Mouse (Mus musculus) ovary, postnatal 14 days (tissue): ENCODE measurements around the gene Bcl11a.
"Not testable (repeated sequence)": the region's sequence is repeated elsewhere in the genome, so short reads cannot be mapped to it uniquely, and the experiment has no call there.

ENCODE experiments used
- DNase-seq: peaks from one replicate; pipeline ENCODE4 v3.0.0; 2022; ENCODE audit warnings: low spot score

The Bcl11a gene

DNA sequence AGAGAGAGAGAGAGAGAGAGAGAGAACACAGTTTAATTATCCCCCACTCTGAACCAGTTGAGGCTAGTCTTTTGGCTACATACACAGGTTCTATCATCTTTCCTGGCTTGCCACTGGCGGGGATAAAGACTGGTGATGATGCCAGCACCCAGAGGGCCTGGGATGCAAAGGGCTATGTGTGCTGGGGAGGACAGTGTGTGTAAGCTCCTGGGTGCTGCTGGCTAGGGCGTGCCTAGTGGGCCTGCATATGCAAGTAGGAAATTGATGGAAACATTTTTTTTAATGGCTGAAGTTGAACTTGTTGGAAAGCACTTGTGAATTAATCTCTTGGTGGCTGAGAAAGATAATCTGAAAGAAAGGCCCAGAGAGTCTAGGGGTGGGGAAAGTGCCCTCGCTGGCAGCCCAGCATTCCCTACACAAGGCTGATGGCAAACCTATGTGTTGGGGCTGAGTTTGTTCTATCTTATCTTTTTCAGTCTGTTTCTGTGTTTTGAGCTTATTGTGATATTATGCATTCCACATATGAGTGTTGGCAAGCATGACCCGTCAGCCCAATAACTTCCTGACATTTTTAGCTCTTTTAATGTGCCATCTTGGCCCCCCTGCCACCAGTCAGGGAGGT lies 22.7 kb downstream of the Bcl11a start:
- DNase-seq: no peak

DNA sequence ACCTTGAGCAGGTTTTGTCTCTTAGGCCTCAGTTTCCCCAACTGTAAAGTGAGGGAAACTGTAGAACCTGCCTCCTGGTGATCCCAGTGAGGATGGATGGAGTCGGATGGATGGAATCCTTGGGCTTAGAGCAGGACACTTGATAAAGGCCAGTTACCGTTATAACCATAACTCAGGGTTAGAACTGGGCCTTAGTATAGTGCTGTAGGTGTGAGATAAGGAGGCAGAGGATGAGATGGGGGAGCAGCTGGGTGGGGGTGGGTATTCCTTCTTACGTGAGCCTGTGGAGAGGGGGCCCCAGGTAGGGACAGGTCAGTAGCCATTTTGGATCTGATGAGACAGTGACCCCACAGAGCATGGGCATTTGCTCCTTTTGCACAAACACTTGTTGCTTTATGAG lies 23.8 kb downstream of the Bcl11a start:
- no peak for DNase-seq

DNA sequence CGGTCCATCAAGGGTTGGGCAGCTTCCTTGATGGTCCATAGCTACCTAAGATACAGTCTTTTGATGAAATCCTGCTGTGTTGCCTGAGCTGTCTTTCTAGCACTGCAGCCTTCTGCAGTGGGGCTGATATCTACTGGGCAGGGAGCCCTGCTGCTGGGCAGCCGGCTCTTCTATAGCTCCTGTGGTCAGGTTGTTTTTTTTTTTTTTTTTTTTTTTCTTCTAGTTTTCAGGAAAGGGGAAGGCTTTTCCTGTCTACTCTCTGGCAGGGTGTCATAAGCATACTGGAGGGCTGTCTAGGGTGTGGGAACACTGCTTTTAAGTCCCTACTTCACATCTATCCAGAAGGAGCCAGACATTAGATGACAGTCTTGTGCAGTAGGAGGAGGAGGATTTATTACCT lies 24.5 kb downstream of the Bcl11a start:
- DNase-seq: no peak

DNA sequence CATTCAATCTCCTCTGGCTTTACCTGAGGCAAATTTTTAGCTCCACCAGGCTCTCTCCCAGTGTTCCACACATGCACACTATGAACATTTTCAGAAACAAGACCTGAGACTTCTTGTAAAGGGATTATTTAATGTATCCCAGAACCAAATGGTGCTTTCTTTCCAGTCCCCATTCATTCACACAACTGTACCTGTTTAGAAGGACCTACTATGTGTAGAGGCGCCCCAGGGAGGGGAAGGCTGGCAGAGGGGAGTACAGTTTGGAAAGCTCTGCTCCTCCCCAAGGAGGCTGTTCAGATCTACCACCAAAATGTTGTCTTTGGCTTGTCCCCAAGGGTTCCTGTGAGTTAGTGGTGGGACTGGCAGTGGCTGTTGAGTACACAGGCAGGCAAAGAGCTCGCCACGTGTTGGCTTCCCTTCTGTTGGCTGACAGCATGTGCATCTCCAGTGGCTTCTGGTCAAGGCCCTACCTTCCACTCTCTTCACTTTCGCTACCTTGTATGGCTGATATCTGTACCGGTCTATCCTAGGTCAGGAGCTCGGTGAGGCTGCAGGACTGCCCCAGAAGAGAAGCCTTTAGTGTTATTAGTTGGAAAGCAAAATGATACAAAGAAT lies 25.4 kb downstream of the Bcl11a start:
- DNase-seq: no peak

DNA sequence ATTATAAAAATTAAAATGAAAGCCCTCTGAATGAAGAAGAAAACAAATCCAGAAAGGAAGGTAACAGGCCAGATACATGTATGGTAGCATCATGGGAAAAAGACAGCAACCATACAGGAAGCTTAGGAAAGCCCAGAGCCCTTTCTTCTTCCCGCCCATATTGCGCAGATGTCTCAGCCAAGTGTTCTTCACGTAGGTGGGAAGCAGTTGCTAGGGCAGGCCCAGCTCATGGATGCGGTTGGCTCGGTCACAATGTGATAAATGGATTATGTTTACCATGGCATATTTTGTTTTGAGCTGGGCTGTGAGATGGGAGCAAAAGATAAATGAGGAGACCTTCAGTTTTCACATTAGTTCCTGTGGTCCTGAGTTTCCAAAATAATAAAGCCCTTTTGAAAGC lies 29.6 kb downstream of the Bcl11a start:
- DNase-seq: no peak

DNA sequence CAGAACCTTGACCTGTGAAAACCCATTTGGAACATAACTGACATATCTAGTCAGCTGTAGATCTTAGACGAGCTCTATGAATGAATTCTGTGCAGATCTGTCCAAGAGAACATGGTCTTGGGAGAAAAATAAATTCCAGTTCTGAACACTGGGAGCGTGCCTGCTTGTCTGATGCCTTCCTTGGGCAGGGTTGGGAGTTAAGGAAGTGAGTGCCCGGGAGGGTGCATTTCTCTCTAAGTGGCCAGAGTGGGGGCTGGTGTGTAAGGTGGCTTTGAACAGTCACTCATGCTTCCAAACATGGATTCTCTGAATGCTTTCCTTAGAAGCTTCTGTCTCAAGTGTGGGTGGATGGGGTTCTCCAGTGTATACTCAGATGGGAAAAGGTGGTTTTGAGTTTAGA lies 31.1 kb downstream of the Bcl11a start:
- DNase-seq: no peak

DNA sequence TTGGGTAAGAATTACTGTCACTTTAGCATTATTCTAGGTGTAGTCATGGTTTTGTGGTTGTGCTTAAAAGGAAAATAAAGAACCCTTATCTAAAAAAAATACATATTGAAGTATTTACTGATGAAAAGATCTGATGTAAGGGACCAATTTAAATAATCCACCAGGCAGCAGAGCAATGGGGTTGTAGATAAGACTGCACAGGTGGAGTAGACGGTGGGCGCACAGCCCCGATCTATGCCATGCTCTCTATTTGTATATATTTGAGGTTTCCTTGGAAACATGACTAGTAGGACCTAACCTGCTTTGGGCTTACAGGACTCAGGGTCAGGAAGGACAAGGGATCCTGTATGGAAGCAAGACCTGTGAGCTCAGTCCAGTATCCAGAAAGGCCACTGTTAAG lies 31.5 kb downstream of the Bcl11a start:
- no peak for DNase-seq

DNA sequence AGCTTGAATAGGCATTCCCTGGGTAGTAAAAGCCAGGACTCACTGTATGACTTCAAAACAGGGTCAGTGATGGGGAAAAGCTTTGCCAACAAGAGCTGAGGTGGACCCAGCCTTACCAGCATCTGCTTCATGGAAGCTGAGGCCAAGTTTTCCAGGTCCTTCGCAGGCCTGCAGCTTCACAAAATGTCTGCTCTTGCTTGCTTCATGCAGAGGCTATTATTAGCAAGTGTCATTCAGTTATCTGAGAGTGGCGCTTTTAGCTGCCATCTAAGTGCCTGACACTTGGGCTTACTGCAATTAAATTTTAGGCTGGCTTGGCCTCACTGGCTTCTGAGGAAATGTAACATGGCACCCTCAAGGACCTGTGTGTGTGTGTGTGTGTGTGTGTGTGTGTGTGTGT lies 32.3 kb downstream of the Bcl11a start:
- DNase-seq: no peak

DNA sequence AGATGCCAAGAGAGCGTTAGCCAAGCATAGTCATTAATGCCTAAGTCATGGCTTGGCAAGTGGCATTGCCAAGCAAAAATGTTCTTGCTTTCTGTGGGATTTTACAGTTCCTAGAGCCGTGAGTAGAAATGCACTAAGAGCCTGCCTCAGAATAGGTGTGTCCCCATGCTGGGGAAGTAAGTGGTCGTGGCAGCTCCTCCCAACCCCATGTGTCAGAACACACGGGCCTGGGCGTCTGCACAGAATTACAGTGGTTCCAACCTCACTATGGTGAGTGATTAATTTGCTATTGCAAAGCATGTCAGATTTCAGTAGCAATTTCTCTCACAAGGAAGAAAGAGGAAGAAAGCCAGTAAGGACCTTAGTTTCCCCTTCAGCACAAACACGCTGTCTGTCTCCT lies 33.9 kb downstream of the Bcl11a start:
- no peak for DNase-seq

DNA sequence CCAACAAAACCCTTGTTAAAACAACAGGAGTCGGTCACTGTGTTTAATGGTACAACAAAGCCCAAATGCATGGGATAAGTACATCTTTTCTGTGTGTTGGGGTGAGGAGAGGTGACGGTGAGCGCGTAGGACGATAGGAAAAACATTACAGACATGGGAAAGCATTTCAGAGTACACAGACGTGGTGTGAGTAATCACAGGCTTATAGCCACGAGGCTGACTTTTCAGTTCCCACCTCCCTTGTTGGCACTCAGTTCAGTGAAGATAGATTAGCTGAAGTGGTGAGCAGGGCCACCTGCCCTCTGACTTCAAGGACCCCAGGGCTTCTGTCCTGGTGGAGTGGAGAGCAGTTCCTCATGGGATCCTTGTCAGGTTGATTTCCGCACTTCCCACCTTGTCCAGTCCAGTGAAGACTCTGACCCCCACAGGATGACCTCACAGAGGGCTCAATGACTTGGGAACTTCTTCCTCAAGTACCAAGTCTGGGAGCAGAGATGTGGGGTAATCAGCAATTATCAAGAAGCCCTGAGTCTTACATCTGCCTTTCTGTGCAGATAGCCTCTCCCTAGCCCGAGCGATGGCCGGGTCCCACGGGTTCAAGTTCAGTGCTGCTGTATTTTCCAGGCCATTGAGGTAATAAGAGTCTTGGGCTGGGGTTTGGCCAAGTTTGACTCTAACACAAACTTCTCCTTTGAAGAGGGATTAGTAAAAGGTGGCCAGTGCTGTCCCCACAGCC lies 37.3 kb downstream of the Bcl11a start:
- no peak for DNase-seq

DNA sequence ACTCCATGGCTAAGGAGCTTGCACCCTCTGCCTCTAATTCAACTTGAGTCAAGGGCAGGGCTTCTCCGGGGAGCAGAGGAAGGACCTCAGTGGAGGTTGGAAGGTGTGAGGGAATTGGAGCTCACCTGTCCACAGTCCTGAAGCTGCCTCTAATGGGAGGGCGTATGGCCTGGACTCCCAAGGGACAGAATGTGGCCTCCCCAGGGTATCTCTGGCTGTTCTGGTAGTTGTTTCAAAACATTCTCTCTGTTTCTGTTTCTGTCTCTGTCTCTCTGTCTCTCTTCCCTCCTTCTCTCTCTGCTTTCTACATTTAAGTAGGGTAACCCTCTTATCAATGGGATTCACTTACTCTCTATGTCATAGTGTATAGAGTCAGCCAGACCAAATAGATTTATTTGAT lies 38.2 kb downstream of the Bcl11a start:
- DNase-seq: no peak

DNA sequence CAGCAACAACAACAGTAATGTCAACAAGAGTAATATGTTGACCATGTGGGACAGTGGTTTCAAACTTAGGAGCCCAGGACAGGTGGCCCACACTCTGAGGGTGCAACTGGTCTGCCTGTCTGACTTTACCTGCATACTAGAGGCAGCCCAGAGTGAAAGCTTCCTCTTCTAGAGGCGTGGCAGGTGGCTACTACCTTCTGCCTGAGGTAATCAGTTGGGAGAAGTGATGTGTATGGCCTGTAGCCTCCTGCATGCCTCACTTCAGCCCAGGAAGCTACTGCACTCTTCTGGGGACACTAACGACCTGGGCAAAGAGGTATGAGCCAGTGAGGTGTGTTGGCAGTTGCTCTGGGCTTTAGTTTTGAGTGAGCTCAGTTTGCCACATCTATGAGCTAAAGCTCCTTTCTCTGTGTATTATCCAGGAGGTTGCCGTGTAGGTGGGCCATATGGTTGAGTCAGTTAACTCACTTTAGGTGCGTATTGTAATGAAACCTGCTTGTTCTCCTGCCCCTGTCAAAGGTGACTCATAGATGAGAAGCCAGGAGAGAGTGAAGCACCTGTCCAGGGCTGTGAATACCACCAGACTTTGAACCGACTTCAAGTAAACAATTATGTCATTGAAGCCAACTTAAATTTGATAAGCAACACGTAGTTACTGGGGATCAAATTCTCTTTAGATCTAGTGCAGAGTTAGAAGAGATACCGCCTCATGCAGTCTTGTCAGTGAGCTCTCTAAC lies 38.9 kb downstream of the Bcl11a start:
- DNase-seq: no peak

DNA sequence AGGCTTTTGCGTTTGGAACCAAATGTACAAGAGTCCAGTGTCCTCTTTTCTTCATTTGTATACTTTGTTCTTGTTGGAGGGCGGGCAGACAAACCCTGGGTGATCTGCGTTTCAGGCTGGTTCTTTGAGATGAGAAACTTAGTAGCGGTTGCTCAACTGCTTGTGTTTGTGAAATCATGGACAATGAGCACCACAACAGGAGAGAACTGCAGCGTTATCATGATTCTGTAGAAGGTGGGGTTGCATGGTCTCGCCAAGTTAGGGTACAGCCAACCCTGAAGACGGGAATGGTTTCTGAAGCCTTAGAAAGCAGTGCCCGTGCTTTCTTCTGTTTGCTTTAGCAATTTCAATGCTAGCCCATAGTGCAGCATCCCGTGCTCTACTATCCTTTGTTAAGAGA lies 43.3 kb downstream of the Bcl11a start:
- no peak for DNase-seq

DNA sequence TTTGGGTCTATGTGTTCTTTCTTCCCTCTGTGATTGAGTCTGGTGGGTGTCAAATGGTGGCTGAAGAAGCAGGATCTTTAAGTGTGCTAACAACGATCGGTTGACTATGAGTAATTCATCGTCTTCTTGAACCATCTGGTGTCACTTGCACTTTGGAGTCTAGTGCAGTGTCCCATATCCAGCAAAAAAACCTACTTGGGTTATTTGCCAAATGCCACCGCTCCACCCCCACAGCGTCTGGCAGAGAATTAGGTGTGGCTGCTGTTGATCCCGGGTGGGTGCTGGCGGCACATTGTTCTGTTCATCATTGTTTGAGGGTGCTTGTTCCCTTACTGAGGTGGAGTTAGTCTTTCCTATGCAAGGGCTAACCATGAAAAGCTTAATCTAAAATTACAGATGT lies 45.0 kb downstream of the Bcl11a start:
- DNase-seq: no peak

DNA sequence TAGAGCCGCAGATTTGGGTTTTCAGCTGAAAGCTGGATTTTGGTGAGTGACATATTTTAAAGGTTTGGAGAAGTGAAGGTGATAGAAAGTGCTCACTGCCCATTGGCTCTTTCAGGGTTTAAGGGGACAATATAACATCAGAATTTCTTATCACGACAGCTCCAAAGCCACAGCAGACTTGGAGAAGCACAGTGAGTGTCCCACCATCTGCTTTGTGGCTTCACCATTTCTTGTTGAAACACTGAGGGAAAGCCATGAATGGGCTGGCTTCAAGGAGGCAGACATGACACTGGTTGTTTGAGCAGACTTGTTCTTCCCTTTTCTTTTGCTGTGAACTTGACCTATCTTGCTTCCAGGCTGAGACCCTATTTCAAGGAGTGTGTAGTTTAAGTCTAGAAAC lies 46.1 kb downstream of the Bcl11a start:
- DNase-seq: no peak

DNA sequence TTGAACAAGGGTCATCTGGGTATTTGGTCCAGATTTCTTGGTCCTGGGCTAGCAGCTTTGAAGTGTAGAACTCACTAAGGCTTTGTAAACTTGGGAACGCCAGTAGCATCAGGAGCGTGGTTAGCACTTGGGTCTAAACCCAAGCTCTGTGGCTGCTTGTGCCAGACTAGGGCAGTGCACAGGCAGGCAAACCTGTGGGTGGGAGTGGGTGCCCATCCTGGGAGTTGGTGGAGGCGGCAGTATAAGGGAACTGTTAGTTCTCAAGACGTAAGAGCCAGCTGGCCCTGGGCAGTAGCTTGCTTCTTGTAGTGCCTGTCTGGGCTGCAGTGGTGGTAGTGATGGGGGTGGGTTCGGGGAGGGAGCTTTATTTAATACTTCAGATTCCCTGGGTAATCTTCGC lies 47.2 kb downstream of the Bcl11a start:
- no peak for DNase-seq

DNA sequence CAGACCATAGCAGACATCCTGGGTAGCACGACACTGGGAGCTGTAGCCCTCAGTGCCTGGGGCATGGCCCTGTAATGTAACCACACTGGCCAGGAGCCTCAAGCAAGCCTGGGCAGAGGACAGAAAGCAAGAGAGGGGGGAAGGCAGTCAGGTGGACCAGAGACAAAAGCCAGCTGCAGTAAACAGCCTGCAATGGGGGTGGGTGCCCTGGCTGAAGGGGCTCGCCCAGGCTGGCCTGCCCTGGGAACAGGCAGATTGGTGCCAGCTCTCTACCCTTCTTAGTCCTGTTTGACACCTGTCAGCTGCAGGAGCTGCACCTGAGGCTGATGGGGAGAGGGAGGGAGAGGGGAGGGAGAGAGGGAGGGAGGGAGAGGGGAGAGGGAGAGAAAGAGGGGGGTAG lies 50.1 kb downstream of the Bcl11a start:
- DNase-seq: no peak

DNA sequence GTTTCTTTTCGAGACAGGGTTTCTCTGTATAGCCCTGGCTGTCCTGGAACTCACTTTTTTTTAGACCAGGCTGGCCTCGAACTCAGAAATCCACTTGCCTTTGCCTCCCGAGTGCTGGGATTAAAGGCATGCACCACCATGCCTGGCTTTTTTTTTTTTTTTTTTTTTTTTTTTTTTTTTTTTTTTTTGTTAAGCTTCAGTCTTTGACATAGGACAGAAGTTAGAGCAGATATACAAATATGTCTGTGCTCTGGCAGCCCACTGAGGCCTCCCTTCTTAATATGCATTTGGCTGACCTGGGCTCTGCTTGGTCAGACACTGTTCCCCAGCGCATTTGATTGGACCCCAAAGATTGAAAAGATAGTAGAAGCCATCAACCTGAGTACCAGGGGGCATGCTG lies 51.0 kb downstream of the Bcl11a start:
- DNase-seq: not testable (repeated sequence)

DNA sequence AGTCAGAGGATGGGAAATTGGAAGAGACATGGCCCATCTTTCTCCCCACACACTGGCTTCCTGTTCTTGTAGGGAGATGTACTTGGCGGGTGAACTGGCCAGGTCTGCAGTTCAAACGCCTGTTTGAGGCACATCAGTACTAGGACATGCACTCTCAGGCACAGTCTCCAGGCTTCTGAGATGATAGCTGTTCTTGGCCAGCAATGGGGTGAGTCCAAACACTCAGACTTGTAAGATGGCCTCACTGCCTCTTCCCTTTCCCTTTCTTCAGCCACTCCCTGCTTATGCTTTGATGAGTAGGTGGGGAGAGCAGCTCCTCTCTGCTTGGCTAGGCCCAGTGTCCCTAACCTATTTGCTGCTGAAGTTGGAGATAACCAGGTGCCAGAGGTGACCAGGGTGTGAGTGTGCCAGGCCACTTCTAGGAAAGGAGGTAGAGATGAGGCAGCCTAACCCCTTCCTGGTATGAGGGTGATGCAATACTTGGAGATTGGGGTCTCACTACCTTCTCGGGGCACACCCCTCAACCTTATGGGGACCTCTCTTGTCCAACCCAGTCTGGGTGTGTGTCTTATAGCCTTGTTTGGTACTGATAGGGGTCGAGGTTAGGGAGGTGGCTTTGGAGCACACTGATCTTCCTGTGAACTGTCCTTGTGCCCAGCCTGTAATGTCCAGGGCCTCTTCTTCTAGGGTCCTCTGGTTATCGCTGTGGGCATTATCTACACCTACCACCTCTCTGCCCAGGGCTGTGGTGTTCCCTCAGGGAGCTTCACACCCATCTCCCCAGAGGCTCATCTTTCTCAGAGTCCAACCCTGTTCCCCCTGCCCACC lies 51.7 kb downstream of the Bcl11a start:
- DNase-seq: no peak

DNA sequence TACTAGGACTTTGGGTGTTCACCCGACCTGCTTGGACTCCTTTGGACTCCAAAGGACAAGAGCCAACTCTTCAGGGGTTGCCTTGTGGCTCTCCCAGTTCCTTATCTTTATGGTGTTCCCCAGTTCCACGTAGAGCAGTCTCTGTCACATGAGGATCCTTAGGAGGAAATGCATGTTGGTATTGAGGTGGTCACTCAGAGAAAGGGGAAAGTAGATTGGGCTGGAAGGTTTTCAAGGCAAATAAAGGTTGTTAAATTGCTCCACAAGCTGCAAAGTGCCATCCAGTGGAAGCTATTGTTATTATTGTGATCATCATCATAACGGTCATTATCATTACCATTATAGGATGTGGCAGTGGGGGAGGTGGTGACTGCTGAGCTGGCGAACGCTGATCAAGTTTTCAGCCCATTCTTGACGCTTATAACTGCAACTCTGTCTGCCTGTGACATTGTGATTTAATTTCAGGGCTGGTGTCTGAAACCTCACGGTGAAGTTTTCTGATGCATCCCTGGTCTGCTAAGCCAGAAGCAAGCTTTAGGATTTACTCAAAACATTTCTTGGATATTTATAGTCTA lies 52.4 kb downstream of the Bcl11a start:
- DNase-seq: no peak

DNA sequence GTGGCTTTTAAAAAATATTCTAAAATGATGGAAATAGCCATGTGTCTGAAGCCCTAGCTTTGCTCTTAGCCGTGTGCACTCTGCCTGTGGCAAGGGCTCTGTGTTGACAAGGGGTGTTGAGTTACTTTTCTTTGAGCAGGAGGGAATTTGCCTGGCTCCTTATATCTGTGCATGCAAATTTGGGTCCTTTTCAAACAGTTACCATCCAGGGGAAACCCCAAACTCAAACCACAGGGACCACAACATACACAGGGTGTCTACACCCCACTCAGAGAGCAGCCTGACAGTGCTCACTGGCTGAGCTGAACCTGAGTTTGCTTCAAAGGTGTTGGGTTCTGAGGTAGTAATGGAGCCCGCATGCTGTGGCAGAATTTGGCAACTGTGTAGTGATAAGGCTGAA lies 54.0 kb downstream of the Bcl11a start:
- no peak for DNase-seq

DNA sequence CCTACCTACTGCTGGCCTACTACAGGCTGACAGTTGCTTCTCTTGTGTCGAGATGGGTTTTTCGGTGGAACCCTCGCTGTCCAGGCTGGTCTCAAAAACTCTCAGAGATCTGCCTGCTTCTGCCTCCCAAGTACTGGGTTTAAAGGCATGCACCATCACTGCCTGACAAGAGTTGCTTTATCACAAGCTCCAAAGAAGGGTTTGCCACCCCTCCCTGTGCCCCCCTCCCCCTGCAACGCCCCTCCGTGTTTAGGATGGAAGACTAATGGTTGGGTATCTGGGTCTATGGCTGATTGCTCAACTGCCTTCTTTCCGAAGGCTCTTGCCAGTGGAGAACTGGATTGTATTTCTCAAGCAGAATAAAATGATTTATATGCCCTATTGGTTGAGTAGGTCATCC lies 54.5 kb downstream of the Bcl11a start:
- no peak for DNase-seq
